Mouse (Mus musculus): ENCODE results near the gene Cxcr4.
"Not testable (repeated sequence)": the region's sequence is repeated elsewhere in the genome, so short reads cannot be mapped to it uniquely, and the experiment has no call there.

Cxcr4 gene

GRCm38 (mm10) chr1:128600549-128600948, 8.5 kb upstream of the Cxcr4 start:
- no peak for DNase-seq (ENCODE audit: low spot score in 2 of 2)

- no peak for DNase-seq (ENCODE audit: low spot score in 2 of 2)
Observed at GRCm38 (mm10) chr1:128597209-128597782, 5.2 kb upstream of the Cxcr4 start.

- no peak for DNase-seq (ENCODE audit: low spot score in 2 of 2)
Observed at GRCm38 (mm10) chr1:128595528-128595927, 3.4 kb upstream of the Cxcr4 start.

GRCm38 (mm10) chr1:128595105-128595420, 3.0 kb upstream of the Cxcr4 start:
- no peak for DNase-seq (ENCODE audit: low spot score in 2 of 2)

DNA sequence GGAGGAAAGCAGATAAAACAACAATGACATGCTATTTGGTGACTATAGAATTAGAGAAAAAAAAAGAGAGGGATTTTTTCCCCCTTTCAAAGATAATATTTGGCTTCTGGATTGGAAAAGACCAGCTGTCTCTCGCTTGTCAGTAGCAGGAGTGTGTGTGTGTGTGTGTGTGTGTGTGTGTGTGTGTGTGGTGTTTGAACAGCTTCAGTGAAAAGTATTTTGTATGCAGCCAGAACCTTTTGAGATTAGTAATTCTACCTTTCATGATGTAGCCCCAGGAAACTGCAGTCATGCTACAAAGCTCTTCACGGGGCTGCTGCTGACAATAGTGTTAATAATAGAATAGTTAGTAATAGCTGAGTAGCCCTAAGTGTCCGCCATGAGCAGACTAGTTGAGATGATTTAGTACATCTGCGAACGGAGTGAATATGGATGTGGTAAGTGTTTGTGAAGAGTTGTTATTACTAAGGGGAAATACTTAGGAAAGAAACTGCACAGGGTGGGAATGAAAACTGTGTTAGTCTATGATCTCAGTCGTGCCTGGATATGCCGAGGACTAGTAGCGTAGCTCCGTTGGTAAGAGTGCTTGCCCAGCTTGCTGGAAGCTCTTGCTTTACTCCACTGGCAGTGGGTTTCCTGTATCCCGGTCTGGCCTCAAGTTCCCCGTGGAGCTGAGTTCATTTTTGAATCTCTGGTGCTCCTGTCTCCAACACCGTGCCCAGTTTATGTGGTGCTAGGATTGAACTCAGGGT, 2.4 kb upstream of the Cxcr4 start:
- no peak for DNase-seq (ENCODE audit: low spot score in 2 of 2)

- peak; percentile 63 to 66 for DNase-seq (ENCODE audit: low spot score in 2 of 2)
Observed at GRCm38 (mm10) chr1:128592961-128593501, 938 bp upstream of the Cxcr4 start.

DNA sequence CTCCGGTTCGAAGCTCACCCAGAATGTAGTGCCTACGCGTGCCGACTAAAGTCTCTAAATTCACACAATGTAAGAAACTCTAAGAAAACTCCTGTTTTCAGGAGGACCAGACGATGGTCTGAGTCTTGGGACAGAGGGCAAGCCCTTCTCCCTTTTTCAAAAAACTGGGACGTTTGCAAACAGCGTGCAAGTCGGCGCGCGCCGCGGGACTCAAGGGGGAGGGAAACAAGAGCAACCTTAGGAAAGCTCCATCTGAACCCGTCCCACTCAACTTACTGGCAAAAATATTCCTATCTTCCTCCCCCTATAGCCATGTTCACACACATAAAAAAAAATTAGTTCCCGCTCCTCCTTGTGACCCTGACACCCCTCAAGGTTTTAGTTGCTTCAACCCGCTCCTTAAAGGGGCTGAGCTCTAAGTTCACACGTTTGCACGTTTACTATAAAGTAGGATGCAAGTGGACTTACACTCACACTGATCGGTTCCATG, 327 bp downstream of the Cxcr4 start:
- DNase-seq (ENCODE audit: low spot score in 2 of 2): no peak

DNA sequence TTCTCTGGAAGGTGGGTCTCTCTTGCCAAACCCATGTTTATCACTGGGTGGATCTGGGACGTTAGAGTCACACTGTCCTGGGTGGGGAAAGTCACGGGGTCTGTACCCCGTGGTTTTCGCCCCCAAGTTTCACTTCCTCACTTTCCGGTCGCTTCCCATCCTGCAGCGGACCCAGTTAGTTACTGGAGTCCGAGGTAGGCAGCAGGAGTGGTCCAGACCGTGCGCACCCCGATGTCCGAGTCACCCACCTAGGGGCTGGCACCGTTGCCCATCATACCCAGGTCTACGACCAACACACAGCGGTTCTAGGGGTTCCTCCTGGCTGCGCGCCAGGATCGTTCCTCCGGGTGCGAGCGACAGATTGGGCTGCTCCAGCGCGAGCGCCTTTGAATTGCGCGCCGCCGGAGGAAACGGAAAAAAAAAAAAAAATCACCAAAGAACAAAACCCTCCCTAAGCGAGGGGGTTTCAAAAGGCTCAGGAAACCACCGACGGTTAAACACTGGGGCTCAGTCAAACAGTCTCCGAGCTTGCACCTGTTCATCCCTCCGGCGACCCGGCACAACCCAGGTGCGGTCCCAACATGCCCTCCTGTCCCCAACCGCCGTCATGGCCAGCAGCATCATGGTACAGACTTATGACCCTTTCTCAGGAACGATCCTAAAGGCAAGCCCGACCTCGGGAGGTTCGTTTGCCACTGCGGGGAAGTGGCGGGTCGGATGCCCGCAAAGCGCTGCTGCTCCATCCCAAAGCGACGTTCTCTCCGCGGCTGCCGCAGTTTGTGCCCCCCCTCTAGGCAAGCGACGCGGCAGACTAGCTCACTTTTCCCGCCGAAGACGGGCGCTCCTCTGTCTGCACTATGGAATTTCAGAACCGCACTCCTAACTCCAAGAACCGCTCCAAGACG, 1.0 kb downstream of the Cxcr4 start:
- DNase-seq (ENCODE audit: low spot score in 2 of 2): peak in 1 of 2 experiments; percentile 24

- no peak for DNase-seq (ENCODE audit: low spot score in 2 of 2)
Observed at GRCm38 (mm10) chr1:128590011-128590410, 2.1 kb downstream of the Cxcr4 start.

- DNase-seq (ENCODE audit: low spot score in 2 of 2): no peak
Observed at GRCm38 (mm10) chr1:128589488-128589887, 2.6 kb downstream of the Cxcr4 start.

- no peak for DNase-seq (ENCODE audit: low spot score in 2 of 2)
Observed at GRCm38 (mm10) chr1:128588337-128588736, 3.8 kb downstream of the Cxcr4 start.

DNA sequence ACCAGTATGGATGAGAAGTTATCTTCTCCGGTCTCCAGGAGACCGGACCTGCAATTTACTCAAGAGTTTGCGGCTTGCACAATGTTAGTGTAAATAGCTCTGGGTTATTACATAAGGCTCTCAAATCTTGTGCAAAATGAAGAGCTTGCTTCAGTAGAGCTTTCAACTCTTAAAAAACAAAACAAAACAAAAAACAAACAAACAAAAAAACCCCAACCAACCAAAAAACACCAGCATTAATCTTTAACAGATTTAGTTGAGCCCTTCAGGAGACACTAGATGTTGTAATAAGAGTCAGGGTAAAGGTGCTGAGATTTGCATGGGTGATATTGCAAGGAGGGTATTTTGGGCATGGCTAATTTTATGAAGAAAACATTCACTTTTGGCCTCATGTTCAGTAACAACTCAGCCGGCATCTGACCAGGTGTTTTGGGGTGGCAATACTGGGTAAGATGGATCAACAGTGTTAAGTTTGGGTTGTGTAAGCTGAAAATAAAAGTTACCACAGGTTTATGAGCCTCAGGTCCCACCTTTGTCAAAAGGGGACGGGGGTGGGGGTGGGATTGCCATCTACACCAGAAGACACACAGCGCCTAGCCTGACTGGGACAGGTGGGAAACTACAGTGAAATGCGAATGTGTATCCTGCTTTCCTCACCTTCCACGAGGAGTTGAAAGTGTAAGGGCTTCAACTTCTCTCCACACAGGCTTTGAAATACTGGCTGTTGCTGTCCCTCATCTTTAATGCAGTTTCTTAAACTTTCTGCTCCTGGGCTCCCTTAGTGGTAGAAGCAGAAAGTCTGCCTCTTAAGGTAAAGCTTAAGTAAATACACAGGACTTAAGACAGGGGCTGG, 4.9 kb downstream of the Cxcr4 start:
- no peak for DNase-seq (ENCODE audit: low spot score in 2 of 2)

DNA sequence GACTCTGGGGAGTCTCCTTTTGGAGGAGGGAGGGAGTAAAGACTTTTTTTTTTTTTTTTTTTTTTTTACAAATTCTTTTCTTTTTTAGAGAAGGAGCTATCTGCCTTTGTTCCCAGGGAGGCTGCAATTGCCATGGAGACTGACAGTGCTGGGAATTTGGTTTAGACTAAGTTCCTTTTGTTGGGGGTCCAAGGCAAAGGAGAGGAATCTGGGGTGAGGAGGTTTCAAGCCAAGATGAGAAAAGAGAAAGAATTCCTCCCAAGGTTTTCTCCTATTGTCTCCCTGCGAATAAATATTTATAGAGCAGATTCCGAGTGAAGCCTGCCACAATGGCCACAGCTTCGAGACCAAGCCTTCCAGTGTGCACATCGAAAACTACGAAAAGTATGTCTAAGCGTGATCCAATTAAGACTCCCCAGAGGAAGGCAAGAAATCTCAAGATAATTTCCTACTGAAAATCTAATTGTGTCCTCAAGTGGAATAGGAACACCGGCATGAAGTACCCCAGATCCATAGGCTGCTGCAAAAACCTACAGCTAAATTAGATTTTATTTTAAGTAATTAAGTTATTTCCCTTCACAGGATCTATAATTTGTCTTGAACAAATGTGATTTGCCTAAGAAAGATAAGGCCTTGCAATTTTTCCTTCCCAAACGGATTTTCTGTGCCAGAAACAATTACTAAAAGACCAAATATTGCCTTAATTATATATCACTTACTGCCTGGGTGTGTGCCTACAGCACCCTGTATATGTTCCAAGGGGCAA, 5.7 kb downstream of the Cxcr4 start:
- no peak for DNase-seq (ENCODE audit: low spot score in 2 of 2)

DNA sequence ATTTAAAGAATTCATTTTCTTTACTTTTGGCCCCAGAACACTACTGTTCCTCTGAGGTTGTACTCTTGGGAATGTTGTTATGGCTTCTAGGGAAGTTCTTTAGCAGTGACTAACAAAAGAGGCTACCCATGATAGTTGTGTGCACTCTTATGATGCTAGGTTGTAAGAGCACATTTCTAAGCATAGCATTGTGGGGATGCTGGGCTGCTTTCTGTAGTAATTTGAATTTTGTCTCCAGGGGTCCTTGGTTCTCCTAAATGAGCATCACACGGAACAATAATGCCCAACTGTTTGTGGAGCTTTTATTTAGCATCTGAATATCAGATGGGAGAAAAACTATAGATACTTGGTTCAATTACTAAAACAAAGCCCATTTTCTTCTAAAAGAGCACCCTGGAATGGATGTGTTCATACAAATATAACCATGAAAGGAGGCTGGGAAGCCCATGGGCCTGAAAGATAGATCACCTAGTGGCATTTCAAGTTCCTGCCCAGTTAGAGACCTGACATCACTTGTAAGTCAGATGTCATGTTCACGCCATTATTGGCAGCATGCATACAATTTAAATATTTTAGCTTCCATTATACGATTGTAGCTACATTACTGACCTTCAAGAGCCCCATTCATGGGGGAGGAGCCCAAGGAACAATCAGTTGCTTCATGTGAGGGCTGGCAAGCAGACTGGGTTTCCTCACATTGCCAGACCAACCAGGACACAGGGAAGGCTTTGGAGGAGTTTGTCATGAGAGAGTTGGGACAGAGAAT, 6.5 kb downstream of the Cxcr4 start:
- DNase-seq (ENCODE audit: low spot score in 2 of 2): no peak

- not testable (repeated sequence) for DNase-seq (ENCODE audit: low spot score in 2 of 2)
Observed at GRCm38 (mm10) chr1:128584716-128585115, 7.4 kb downstream of the Cxcr4 start.

DNA sequence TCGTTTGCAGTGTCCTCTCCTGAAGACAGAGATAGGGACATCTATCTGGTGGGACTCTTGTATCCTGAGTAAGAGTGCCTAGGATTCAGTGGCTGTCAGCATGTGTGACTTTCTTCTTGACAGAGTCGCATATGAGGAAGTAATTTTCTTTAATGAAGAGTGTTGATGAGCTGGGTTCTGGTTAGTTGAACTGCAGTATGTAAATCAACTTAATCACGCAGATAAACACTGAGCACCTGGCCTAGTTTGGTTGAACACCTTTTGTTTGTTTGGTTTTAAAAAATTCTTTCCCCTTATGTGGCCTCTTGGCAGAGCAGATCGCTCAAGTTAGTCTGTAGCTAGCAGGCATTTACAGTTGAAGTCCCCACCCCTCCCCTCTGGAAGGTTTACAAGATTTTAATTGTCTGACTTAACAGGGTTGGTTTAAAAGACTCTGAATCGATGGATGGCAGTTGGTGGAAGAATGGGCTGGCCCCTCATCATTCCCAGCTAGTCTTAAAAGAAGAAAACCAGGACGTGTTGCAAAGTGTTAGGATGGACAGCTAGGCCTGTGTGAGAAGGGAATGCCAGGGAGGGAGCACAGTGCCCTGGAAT, 8.7 kb downstream of the Cxcr4 start:
- DNase-seq (ENCODE audit: low spot score in 2 of 2): no peak

DNA sequence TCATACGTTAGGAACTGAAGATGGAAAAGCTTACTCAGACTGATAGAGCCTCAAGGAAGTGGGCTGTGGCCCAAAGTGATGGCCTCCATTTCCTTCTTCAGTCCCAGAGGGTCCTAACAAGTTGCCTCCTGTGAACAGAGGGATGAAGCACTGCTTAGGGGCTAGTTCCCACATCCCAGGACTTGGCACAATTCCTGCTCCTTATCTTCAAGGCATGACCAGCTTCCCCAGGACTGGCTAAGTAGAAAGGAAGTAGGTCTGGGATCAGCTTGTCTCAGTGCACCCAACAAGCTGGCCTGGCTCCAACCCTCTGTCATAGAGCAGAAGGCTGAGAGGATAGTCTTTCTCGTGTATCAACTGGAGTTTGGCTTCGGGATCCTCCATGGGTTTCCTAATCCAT, 11.8 kb downstream of the Cxcr4 start:
- DNase-seq (ENCODE audit: low spot score in 2 of 2): no peak

DNA sequence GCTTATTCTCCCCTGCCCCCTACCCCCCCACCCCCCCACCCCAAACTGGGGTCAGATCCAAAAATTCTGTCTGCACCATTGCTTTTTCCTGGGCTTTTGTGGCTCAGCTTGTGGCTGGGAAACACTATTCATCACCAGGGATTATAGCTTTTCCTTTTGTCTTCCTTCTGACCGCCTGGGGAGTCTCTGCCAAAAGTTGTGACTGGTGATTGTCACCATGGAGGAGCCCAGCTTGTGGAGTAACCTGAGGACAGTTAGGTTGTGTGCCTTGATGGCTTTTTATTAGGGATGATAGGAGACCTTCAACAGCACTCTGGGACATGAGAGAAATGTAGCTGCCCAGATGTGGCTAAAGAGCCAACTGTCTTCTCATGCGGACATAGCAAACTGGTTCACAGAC, 13.6 kb downstream of the Cxcr4 start:
- no peak for DNase-seq (ENCODE audit: low spot score in 2 of 2)

GRCm38 (mm10) chr1:128575096-128575495, 17.0 kb downstream of the Cxcr4 start:
- no peak for DNase-seq (ENCODE audit: low spot score in 2 of 2)
